Mouse (Mus musculus) left cerebral cortex, postnatal 25 days (tissue): ENCODE measurements around the gene Vdac1. TPM values are rescaled to one million over a fixed set of nuclear protein-coding genes. Genes with fewer than 3 reads are reported as not detected.

Source experiments
- DNase-seq, 2 experiments: peaks; one replicate each; pipeline ENCODE4 v3.0.0; 2022; ENCODE audit warnings: low spot score in 2 of 2, mixed read lengths in 1 of 2
- intact Hi-C: fragments of 180-260 bp; cut with DNase I; formaldehyde crosslinking; loops from one replicate; pipeline ENCODE4 v1.15.1; 2025
- total RNA-seq, 2 experiments: library from RNA; stranded (reverse); gene quantifications; 2 replicates each; pipeline ENCODE4 v1.2.3; 2021

Vdac1 gene
- 100 to 1,000 TPM; 544 to 569 TPM for total RNA-seq

GRCm38 (mm10) chr11:52360471-52361277, at the start of gene Vdac1:
Vdac1 (plus strand) TSS chr11:52360860.
- peak; percentile 91 for DNase-seq
- intact Hi-C loops, result no loop called here

GRCm38 (mm10) chr11:52314102-52314793, 46.4 kb upstream of the Vdac1 start:
- intact Hi-C loops, result no loop called here
- DNase-seq, result no peak

- DNase-seq, result no peak
- intact Hi-C loops, result no loop called here
Observed at GRCm38 (mm10) chr11:52318445-52318844, 42.2 kb upstream of the Vdac1 start.

GRCm38 (mm10) chr11:52319664-52320063, 41.0 kb upstream of the Vdac1 start:
- intact Hi-C loops, result no loop called here
- no peak for DNase-seq

GRCm38 (mm10) chr11:52320529-52320928, 40.1 kb upstream of the Vdac1 start:
- no peak for DNase-seq
- intact Hi-C loops, result no loop called here

- intact Hi-C loops, result no loop called here
- no peak for DNase-seq
Observed at GRCm38 (mm10) chr11:52321540-52321939, 39.1 kb upstream of the Vdac1 start.

- DNase-seq, result no peak
- intact Hi-C loops, result no loop called here
Observed at GRCm38 (mm10) chr11:52324442-52325367, 36.0 kb upstream of the Vdac1 start.

GRCm38 (mm10) chr11:52327313-52327712, 33.3 kb upstream of the Vdac1 start:
- DNase-seq, result no peak
- intact Hi-C loops, result no loop called here

- intact Hi-C loops, result no loop called here
- DNase-seq, result no peak
Observed at GRCm38 (mm10) chr11:52332421-52333118, 28.1 kb upstream of the Vdac1 start.

GRCm38 (mm10) chr11:52333616-52334015, 27.0 kb upstream of the Vdac1 start:
- DNase-seq, result peak in 1 of 2 experiments; percentile 67
- intact Hi-C loops, result no loop called here

- intact Hi-C loops, result no loop called here
- DNase-seq, result no peak
Observed at GRCm38 (mm10) chr11:52335263-52335662, 25.4 kb upstream of the Vdac1 start.

- intact Hi-C loops, result no loop called here
- peak; percentile 65 to 87 for DNase-seq
Observed at GRCm38 (mm10) chr11:52335924-52336323, 24.7 kb upstream of the Vdac1 start.

GRCm38 (mm10) chr11:52337651-52338295, 22.9 kb upstream of the Vdac1 start:
- no peak for DNase-seq
- intact Hi-C loops, result no loop called here

- DNase-seq, result no peak
- intact Hi-C loops, result no loop called here
Observed at GRCm38 (mm10) chr11:52338351-52338750, 22.3 kb upstream of the Vdac1 start.

GRCm38 (mm10) chr11:52339098-52339497, 21.6 kb upstream of the Vdac1 start:
- DNase-seq, result no peak
- intact Hi-C loops, result no loop called here

GRCm38 (mm10) chr11:52339512-52339911, 21.1 kb upstream of the Vdac1 start:
- DNase-seq, result no peak
- intact Hi-C loops, result no loop called here

GRCm38 (mm10) chr11:52340123-52340864, 20.4 kb upstream of the Vdac1 start:
- intact Hi-C loops, result loop anchor here (5.0 to 10.0 kb wide), 4 partner anchors 43 to 295 kb away; partner anchors contain the start of gene Skp1a
- DNase-seq, result no peak

- intact Hi-C loops, result loop anchor here (5.0 to 10.0 kb wide), 4 partner anchors 44 to 296 kb away; partner anchors contain the start of gene Skp1a
- no peak for DNase-seq
Observed at GRCm38 (mm10) chr11:52341001-52341400, 19.7 kb upstream of the Vdac1 start.
